Mouse (Mus musculus): ENCODE data around the gene Fam114a1. TPM values are rescaled to one million over a fixed set of nuclear protein-coding genes. Genes with fewer than 3 reads are reported as not detected.

Gene Fam114a1
- polyA plus RNA-seq, 1 experiment from 2014 or later: 38.8 TPM

DNA sequence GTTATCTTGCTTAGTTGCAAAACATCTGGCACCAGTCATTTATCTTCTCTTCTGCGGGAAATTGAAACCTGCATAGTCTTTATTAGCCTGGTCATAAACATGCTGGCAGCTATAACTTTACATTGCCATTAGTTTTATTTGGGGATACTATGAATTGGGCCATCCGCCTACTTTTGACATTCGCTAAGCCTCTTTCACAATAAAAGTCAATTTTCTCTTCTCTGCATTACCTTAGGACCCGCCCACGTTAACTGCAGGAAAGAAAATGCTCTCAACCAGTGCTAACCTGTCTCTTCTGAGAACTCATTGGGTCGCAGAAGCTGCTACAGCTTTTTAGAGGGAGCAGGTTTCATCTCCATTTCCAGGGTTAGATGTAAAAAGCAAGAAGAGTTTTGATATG, 98.3 kb downstream of the Fam114a1 start:
- no peak overlapping the region for H3K4me2 ChIP-seq (ENCODE audit: low read depth, low read length)
- no peak overlapping the region for H3K9ac ChIP-seq (ENCODE audit: low read depth, low read length)
- no peak for ATAC-seq
- 66% methylated on average over 6 of the region's 6 CpGs for WGBS
- no peaks in the 10 kb centered on the region for H3K4me1 ChIP-seq (ENCODE audit: control insufficient read depth, insufficient read depth, low read length)
- H3K9me3 ChIP-seq (ENCODE audit: control insufficient read depth, low read length): no peaks in the 10 kb centered on the region
- H3K4me3 ChIP-seq (ENCODE audit: low read length): no peak overlapping the region
- no peaks in the 10 kb centered on the region for H3K36me3 ChIP-seq (ENCODE audit: control insufficient read depth, insufficient read depth, low read length)
- no peaks in the 10 kb centered on the region for H3K27me3 ChIP-seq (replicated peaks; ENCODE audit: control insufficient read depth, insufficient read depth, low read length)
- H3K27ac ChIP-seq (ENCODE audit: low read length): no peak overlapping the region

DNA sequence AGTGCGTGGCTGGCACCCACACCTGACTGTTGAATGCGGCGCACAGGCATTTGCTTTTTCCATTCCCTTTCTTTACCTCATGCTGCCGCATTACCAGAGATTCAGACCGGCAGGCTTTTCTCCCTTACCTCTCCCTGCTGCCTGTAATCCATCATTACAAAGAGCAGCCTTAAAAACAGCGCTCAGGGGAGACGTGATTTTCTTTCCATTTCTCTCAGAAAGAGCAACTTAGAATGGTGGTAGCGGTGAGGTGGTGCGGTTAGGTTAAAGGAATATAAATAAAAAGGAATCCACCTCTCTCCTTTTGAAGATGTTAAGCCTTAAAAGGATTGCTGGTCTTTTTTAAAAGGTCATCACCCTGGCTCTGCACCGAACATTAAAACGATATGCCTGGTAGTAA, 100.0 kb downstream of the Fam114a1 start:
- Histone ChIP-seq H3K4me3 (ENCODE audit: low read length) (no peak overlapping the region), H3K27ac (ENCODE audit: low read length) (no peak overlapping the region), H3K27me3 (replicated peaks; ENCODE audit: control insufficient read depth, insufficient read depth, low read length) (no peaks in the 10 kb centered on the region), H3K9ac (ENCODE audit: low read depth, low read length) (no peak overlapping the region), H3K36me3 (ENCODE audit: control insufficient read depth, insufficient read depth, low read length) (no peaks in the 10 kb centered on the region), H3K4me1 (ENCODE audit: control insufficient read depth, insufficient read depth, low read length) (no peaks in the 10 kb centered on the region), H3K9me3 (ENCODE audit: control insufficient read depth, low read length) (no peaks in the 10 kb centered on the region), H3K4me2 (ENCODE audit: low read depth, low read length) (no peak overlapping the region)
- no peak for ATAC-seq
- WGBS: 62% methylated on average over 11 of the region's 11 CpGs

DNA sequence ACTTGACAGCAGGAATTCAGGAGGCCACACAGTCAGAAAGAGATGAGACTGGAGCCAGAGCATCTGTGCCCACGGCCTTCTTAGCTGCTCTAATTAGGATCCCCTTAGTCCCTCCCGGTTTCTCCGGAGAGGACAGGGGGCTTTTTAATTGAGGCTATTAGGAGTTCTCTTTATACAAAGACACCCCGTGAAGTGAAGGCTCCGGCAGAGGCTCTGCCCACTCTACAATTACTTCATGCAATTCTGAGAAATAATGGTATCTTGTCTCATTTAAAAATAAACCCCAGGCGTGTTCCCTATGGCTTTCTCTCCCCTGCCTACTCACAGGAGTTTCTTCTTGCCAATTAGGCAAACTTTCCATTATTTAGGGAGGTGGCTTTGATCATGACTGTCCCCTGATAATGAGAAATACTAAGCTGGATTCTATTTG, 101.8 kb downstream of the Fam114a1 start:
- Histone ChIP-seq H3K4me2 (ENCODE audit: low read depth, low read length) (no peak overlapping the region), H3K36me3 (ENCODE audit: control insufficient read depth, insufficient read depth, low read length) (no peaks in the 10 kb centered on the region), H3K4me1 (ENCODE audit: control insufficient read depth, insufficient read depth, low read length) (no peaks in the 10 kb centered on the region), H3K9me3 (ENCODE audit: control insufficient read depth, low read length) (no peaks in the 10 kb centered on the region), H3K4me3 (ENCODE audit: low read length) (no peak overlapping the region), H3K27ac (ENCODE audit: low read length) (no peak overlapping the region), H3K9ac (ENCODE audit: low read depth, low read length) (no peak overlapping the region), H3K27me3 (replicated peaks; ENCODE audit: control insufficient read depth, insufficient read depth, low read length) (no peaks in the 10 kb centered on the region)
- WGBS: 64% methylated on average over 6 of the region's 6 CpGs
- ATAC-seq: no peak

DNA sequence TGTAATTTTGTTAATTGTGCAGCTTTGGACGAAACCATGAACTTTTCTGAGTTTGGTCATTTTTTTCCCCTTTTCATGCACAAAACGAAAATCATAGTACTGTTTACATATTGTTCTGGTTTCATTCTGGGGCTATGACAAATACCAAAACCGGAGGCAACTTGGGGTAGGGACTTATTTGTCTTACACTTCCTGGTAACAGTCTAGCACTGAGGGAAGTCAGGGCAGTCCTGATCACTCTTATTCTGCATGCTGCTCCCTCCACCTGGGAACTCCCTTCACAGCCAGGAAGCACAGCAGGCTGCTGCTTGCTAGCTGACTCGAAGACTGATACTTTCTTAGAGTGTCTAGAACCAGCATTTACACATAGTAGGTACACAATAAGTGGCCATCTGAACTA, 103.4 kb downstream of the Fam114a1 start:
- 66% methylated on average over 4 of the region's 4 CpGs for WGBS
- H3K36me3 ChIP-seq (ENCODE audit: control insufficient read depth, insufficient read depth, low read length): no peaks in the 10 kb centered on the region
- no peak for ATAC-seq
- no peaks in the 10 kb centered on the region for H3K4me1 ChIP-seq (ENCODE audit: control insufficient read depth, insufficient read depth, low read length)
- no peaks in the 10 kb centered on the region for H3K27me3 ChIP-seq (replicated peaks; ENCODE audit: control insufficient read depth, insufficient read depth, low read length)
- H3K9me3 ChIP-seq (ENCODE audit: control insufficient read depth, low read length): no peaks in the 10 kb centered on the region
- H3K4me3 ChIP-seq (ENCODE audit: low read length): no peak overlapping the region
- H3K9ac ChIP-seq (ENCODE audit: low read depth, low read length): no peak overlapping the region
- H3K4me2 ChIP-seq (ENCODE audit: low read depth, low read length): no peak overlapping the region
- no peak overlapping the region for H3K27ac ChIP-seq (ENCODE audit: low read length)

DNA sequence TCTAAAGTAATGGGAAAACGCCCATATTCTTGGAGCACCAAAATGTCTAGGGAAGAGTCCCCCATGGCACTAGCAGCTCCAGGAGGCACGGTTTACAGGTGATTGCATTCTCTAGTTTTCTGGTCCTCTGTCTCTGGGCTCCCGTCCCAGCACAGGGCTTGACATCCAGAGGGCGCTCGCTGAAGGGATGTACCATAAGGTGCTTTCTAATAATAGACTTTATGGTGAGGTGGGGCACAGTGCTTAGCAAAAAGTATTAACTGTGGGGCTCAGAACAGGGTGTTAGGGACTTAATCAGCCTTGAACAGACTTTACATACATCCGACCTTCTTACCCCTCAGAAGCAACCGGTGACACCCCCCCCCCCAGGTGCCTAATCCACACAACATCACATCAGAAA, 104.8 kb downstream of the Fam114a1 start:
- H3K4me3 ChIP-seq (ENCODE audit: low read length): no peak overlapping the region
- 54% methylated on average over 7 of the region's 7 CpGs for WGBS
- no peaks in the 10 kb centered on the region for H3K9me3 ChIP-seq (ENCODE audit: control insufficient read depth, low read length)
- no peak overlapping the region for H3K4me2 ChIP-seq (ENCODE audit: low read depth, low read length)
- no peaks in the 10 kb centered on the region for H3K4me1 ChIP-seq (ENCODE audit: control insufficient read depth, insufficient read depth, low read length)
- H3K27me3 ChIP-seq (replicated peaks; ENCODE audit: control insufficient read depth, insufficient read depth, low read length): no peaks in the 10 kb centered on the region
- no peaks in the 10 kb centered on the region for H3K36me3 ChIP-seq (ENCODE audit: control insufficient read depth, insufficient read depth, low read length)
- no peak for ATAC-seq
- H3K9ac ChIP-seq (ENCODE audit: low read depth, low read length): no peak overlapping the region
- no peak overlapping the region for H3K27ac ChIP-seq (ENCODE audit: low read length)

DNA sequence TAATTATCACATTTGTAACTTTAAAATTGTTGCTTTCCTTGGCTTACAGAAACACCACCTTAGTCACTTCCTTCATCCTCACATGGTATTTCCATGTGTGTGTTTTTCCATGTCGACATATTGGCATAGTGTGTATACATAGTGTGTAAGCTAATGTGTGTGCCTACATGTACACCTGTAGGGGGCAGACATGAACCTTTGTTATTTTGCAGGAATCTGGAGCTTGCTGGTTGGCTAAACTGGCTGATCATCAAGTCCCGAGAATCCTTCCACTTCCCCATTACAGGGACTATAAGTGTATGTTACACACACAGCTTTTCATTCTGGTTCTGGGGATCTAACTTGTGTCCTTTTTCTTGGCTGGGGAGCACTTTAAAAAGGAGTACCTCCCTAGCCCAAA, 106.2 kb downstream of the Fam114a1 start:
- ATAC-seq: no peak
- no peak overlapping the region for H3K27ac ChIP-seq (ENCODE audit: low read length)
- no peaks in the 10 kb centered on the region for H3K27me3 ChIP-seq (replicated peaks; ENCODE audit: control insufficient read depth, insufficient read depth, low read length)
- H3K9ac ChIP-seq (ENCODE audit: low read depth, low read length): no peak overlapping the region
- 75% methylated on average over 2 of the region's 2 CpGs for WGBS
- no peak overlapping the region for H3K4me3 ChIP-seq (ENCODE audit: low read length)
- no peaks in the 10 kb centered on the region for H3K36me3 ChIP-seq (ENCODE audit: control insufficient read depth, insufficient read depth, low read length)
- H3K4me2 ChIP-seq (ENCODE audit: low read depth, low read length): no peak overlapping the region
- H3K9me3 ChIP-seq (ENCODE audit: control insufficient read depth, low read length): no peaks in the 10 kb centered on the region
- no peaks in the 10 kb centered on the region for H3K4me1 ChIP-seq (ENCODE audit: control insufficient read depth, insufficient read depth, low read length)

DNA sequence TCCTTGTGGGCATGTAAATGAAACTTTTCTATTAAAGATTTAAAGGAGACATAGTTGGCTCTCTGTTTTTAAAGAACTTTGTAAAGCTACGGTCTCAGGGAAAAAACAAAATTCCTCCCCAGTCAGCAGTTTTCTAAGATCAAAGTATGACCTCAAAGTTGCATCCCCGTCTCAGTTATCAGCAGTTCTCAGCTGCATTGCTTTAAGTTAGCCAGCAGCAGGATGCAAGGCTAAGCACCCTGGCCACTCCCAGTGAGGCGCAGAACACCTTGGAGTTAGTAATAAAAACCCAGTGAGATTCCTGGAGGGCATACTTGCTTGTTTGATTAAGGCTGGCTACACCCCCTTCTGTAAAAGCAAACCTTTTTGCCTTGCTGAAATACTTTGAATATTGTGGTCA, 106.9 kb downstream of the Fam114a1 start:
- Histone ChIP-seq H3K9ac (ENCODE audit: low read depth, low read length) (no peak overlapping the region), H3K27me3 (replicated peaks; ENCODE audit: control insufficient read depth, insufficient read depth, low read length) (no peaks in the 10 kb centered on the region), H3K4me3 (ENCODE audit: low read length) (no peak overlapping the region), H3K4me2 (ENCODE audit: low read depth, low read length) (no peak overlapping the region), H3K36me3 (ENCODE audit: control insufficient read depth, insufficient read depth, low read length) (no peaks in the 10 kb centered on the region), H3K9me3 (ENCODE audit: control insufficient read depth, low read length) (no peaks in the 10 kb centered on the region), H3K27ac (ENCODE audit: low read length) (no peak overlapping the region), H3K4me1 (ENCODE audit: control insufficient read depth, insufficient read depth, low read length) (no peaks in the 10 kb centered on the region)
- ATAC-seq: no peak
- 30% methylated on average over 3 of the region's 3 CpGs for WGBS

DNA sequence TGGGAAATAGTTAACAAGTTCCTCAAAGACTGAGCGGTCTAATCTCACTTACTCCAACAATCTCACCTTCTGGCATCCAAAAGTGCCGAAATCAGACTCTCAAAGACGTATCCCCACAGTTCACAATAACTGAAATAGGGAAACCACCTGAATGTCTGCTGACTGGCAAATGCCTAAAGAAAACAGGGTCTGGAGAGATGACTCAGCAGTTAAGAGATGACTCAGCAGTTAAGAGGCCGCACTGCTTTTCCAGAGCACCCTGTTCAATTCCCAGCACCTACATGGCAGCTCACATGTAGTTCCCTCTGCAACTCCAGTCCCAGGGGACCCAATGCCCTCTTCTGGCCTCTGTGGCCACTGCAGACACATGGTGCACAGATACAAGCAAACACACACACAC, 108.2 kb downstream of the Fam114a1 start:
- H3K9me3 ChIP-seq (ENCODE audit: control insufficient read depth, low read length): no peaks in the 10 kb centered on the region
- no peaks in the 10 kb centered on the region for H3K4me1 ChIP-seq (ENCODE audit: control insufficient read depth, insufficient read depth, low read length)
- H3K4me2 ChIP-seq (ENCODE audit: low read depth, low read length): no peak overlapping the region
- 96% methylated on average over 4 of the region's 4 CpGs for WGBS
- H3K4me3 ChIP-seq (ENCODE audit: low read length): no peak overlapping the region
- ATAC-seq: no peak
- H3K9ac ChIP-seq (ENCODE audit: low read depth, low read length): no peak overlapping the region
- no peaks in the 10 kb centered on the region for H3K36me3 ChIP-seq (ENCODE audit: control insufficient read depth, insufficient read depth, low read length)
- H3K27me3 ChIP-seq (replicated peaks; ENCODE audit: control insufficient read depth, insufficient read depth, low read length): no peaks in the 10 kb centered on the region
- H3K27ac ChIP-seq (ENCODE audit: low read length): no peak overlapping the region

DNA sequence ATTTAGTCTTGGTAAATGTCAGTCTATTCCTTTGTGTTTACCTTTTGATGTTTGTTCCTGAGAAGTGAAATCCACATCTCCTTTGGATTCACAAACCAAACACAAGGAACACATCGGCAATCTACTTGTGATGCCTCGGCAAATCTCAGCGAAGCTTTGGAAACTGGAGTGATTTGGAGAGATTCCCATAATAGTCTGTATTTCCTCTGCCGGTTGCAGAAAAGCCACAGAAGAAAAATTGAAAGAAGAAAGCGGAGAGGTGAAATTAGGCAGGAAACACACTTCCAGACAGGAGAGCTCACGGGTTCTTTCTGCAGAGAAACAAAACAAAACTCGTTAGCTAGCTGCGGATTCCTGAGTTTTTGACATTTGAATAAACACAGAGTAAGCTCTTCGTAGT, 110.0 kb downstream of the Fam114a1 start:
- Histone ChIP-seq H3K27me3 (replicated peaks; ENCODE audit: control insufficient read depth, insufficient read depth, low read length) (no peaks in the 10 kb centered on the region), H3K9ac (ENCODE audit: low read depth, low read length) (0 out of 2 replicates have a peak overlapping the region, but pooled peaks have one; percentile 9), H3K9me3 (ENCODE audit: control insufficient read depth, low read length) (no peaks in the 10 kb centered on the region), H3K36me3 (ENCODE audit: control insufficient read depth, insufficient read depth, low read length) (no peaks in the 10 kb centered on the region), H3K4me1 (ENCODE audit: control insufficient read depth, insufficient read depth, low read length) (no peaks in the 10 kb centered on the region), H3K4me3 (ENCODE audit: low read length) (peak overlapping the region; percentile 27), H3K4me2 (ENCODE audit: low read depth, low read length) (0 out of 2 replicates have a peak overlapping the region, but pooled peaks have one; percentile 17), H3K27ac (ENCODE audit: low read length) (no peak overlapping the region)
- no peak for ATAC-seq
- 35% methylated on average over 9 of the region's 9 CpGs for WGBS

DNA sequence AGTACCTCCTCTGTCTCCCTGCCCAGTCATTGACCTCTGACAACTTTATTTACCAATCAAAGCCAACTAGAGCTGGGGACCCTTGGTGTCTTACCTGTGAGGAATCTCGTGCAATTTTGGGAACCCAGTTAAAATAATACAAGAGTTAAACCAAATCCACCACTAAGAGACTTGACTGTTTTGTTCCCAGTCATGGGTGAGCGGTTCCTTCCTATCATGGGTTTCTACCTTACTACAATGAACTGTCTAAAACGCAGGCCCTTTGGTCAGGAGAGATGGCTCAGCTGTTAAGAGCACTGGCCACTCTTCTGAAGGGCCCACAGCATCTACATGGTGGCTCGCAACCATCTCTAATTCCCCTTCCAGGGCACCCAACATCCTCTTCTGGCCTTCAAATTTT, 112.0 kb downstream of the Fam114a1 start:
- no peak overlapping the region for H3K4me3 ChIP-seq (ENCODE audit: low read length)

More for the DNA sequence above, 112.0 kb downstream of the Fam114a1 start:
- no peaks in the 10 kb centered on the region for H3K9me3 ChIP-seq (ENCODE audit: control insufficient read depth, low read length)
- H3K36me3 ChIP-seq (ENCODE audit: control insufficient read depth, insufficient read depth, low read length): no peaks in the 10 kb centered on the region
- no peak overlapping the region for H3K4me2 ChIP-seq (ENCODE audit: low read depth, low read length)
- no peaks in the 10 kb centered on the region for H3K27me3 ChIP-seq (replicated peaks; ENCODE audit: control insufficient read depth, insufficient read depth, low read length)
- no peak overlapping the region for H3K9ac ChIP-seq (ENCODE audit: low read depth, low read length)
- WGBS: 87% methylated on average over 4 of the region's 4 CpGs
- H3K4me1 ChIP-seq (ENCODE audit: control insufficient read depth, insufficient read depth, low read length): 0 out of 2 replicates have a peak, but pooled peaks cover 3% of the 10 kb centered on the region
- no peak overlapping the region for H3K27ac ChIP-seq (ENCODE audit: low read length)
- no peak for ATAC-seq
